Mouse (Mus musculus): ENCODE measurements at regions not wholly inside any gene's neighbourhood (a gene's known extent, or its start where the extent isn't known, plus 50 kb on each side); places are given as distances from the start of the nearest gene placed in this dataset.

GRCm38 (mm10) chr15:56604266-56604665 lies 873.2 kb downstream of the Slc22a22 start:
- no peak for DNase-seq (ENCODE audit: low spot score)

- no peak for DNase-seq (ENCODE audit: low spot score)
These were observed 884.8 kb downstream of the Slc22a22 start for GRCm38 (mm10) chr15:56592656-56593055.

- DNase-seq (ENCODE audit: low spot score) = no peak
These were observed 896.5 kb downstream of the Slc22a22 start for GRCm38 (mm10) chr15:56580745-56581515.

GRCm38 (mm10) chr15:56563192-56563591 lies 914.2 kb downstream of the Slc22a22 start:
- no peak for DNase-seq (ENCODE audit: low spot score)

- no peak for DNase-seq (ENCODE audit: low spot score)
These were observed 914.6 kb downstream of the Slc22a22 start for GRCm38 (mm10) chr15:56562785-56563184.

GRCm38 (mm10) chr15:56562143-56562542 lies 915.3 kb downstream of the Slc22a22 start:
- no peak for DNase-seq (ENCODE audit: low spot score)

- no peak for DNase-seq (ENCODE audit: low spot score)
These were observed 923.0 kb downstream of the Slc22a22 start for GRCm38 (mm10) chr15:56554386-56554785.

- DNase-seq (ENCODE audit: low spot score) = no peak
These were observed 923.6 kb downstream of the Slc22a22 start for GRCm38 (mm10) chr15:56553851-56554250.

GRCm38 (mm10) chr15:56531529-56531928 lies 945.9 kb downstream of the Slc22a22 start:
- no peak for DNase-seq (ENCODE audit: low spot score)

- no peak for DNase-seq (ENCODE audit: low spot score)
These were observed 959.0 kb downstream of the Slc22a22 start for GRCm38 (mm10) chr15:56518379-56518778.

GRCm38 (mm10) chr15:56516095-56516494 lies 961.3 kb downstream of the Slc22a22 start:
- no peak for DNase-seq (ENCODE audit: low spot score)

GRCm38 (mm10) chr15:56498774-56499173 lies 978.7 kb downstream of the Slc22a22 start:
- DNase-seq (ENCODE audit: low spot score) = no peak

GRCm38 (mm10) chr15:56497757-56498156 lies 979.7 kb downstream of the Slc22a22 start:
- DNase-seq (ENCODE audit: low spot score) = no peak

GRCm38 (mm10) chr15:56496355-56496754 lies 981.1 kb downstream of the Slc22a22 start:
- DNase-seq (ENCODE audit: low spot score) = no peak

GRCm38 (mm10) chr15:56485931-56486330 lies 991.5 kb downstream of the Slc22a22 start:
- DNase-seq (ENCODE audit: low spot score) = no peak

GRCm38 (mm10) chr15:56484693-56485092 lies 992.7 kb downstream of the Slc22a22 start:
- DNase-seq (ENCODE audit: low spot score) = no peak

GRCm38 (mm10) chr15:56479682-56480081 lies 997.7 kb downstream of the Slc22a22 start:
- no peak for DNase-seq (ENCODE audit: low spot score)

GRCm38 (mm10) chr15:56479015-56479414 lies 998.4 kb downstream of the Slc22a22 start:
- DNase-seq (ENCODE audit: low spot score) = no peak

- no peak for DNase-seq (ENCODE audit: low spot score)
These were observed 1003.7 kb downstream of the Slc22a22 start for GRCm38 (mm10) chr15:56473679-56474078.

GRCm38 (mm10) chr15:56451881-56452280 lies 1025.5 kb downstream of the Slc22a22 start:
- no peak for DNase-seq (ENCODE audit: low spot score)

GRCm38 (mm10) chr15:56448015-56448645 lies 1029.3 kb downstream of the Slc22a22 start:
- no peak for DNase-seq (ENCODE audit: low spot score)

GRCm38 (mm10) chr15:56440171-56440570 lies 1037.3 kb downstream of the Slc22a22 start:
- no peak for DNase-seq (ENCODE audit: low spot score)

- no peak for DNase-seq (ENCODE audit: low spot score)
These were observed 1039.1 kb downstream of the Slc22a22 start for GRCm38 (mm10) chr15:56438370-56438769.

All from urinary bladder, adult 2 months (tissue).